Mouse (Mus musculus) central nervous system, embryonic 14 days (tissue): ENCODE data around the gene Zfp184. TPM values are rescaled to one million over a fixed set of nuclear protein-coding genes. Genes with fewer than 3 reads are reported as not detected.

ENCODE experiments used
- polyA plus RNA-seq: library from polyadenylated mRNA; depleted of rRNA; stranded (reverse); fragments of >200 nt; gene quantifications from 2 replicates; pipeline ENCODE4 v1.2.3, GENCODE M21; 2012; rRNA removed

The Zfp184 gene
- polyA plus RNA-seq: 13.1 and 15.7 TPM in 2 replicates

DNA sequence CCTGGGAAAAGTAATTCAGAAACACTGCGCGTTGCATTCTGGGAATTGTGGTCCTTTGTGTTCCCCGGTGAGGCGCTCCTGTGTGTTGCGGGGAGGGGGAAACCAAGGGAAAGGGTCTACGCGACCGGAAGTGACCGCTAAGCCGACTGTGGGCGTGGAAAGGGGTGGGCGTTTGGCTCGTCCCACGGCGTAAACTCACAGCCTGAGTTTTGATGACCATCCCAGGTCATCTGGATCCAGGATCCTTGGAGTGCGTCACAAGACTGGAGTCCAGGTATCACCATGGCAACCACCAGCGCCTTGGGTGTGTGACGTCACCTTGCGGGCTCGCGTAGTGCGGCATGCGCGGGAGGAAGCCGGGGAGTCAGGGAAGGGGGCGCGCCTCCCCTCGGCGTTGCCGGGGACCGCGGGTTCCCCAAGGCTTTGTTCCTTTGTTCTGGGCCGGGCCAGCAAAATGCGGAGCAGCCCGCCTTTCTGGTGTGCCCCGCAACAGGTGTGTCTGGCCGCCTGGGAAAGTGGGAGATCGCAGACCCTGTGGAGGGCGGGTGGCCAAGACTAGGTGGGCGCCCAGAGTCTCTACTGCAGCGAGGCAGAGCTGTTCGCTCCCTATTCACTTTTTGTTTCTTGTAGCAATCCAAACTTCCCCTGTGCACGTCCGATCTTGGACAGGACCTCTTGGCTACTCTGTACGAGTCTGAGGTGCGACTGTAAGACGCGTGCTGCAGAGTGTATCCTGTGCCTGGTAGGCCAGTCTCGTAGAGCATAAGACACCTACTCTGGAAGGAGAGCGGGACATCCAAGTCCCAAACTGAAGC is at the start of gene Zfp184:
TSS of gene Zfp184 (plus strand) at position 169 of the 815 bp plus-strand sequence.

GRCm38 (mm10) chr13:21980981-21981802 is 36.3 kb downstream of the Zfp184 start, which contains the start of gene Pom121l2:
Pom121l2 (plus strand) TSS chr13:21981194.

DNA sequence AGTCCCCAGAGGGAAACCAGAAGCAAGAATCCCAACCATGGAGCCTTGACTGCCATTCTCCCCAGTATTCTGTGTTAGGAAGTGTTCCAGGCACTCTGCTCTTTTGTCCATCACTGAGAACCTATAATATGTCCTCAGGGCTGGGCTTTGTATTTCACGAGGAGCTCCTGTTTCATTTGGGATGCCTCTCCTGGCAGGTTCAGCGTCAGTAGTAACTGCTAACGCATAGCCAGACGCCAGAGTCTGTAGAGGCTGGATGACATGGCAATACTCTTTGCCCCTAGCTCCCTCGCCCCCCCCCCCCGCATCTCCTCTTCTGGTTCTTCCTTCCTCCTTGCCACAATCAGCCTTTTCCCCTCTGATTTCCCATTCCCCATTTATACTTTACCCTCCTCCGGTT is 64.7 kb downstream of the Zfp184 start, which contains the start of gene Prss16:
TSS of gene Prss16 (minus strand) at position 101 of the 400 bp plus-strand sequence.

Other genes starting within 250 kb of the Zfp184 start
- not detected in 2 replicates for gene Olfr1359, start 247.0 kb upstream of the Zfp184 start, polyA plus RNA-seq
- gene Hist1h2bl, start 229.0 kb upstream of the Zfp184 start, polyA plus RNA-seq: 6.6 and 13.7 TPM in 2 replicates
- 11.5 and 14.4 TPM in 2 replicates for gene Hist1h2ai, start 228.7 kb upstream of the Zfp184 start, polyA plus RNA-seq
- gene Hist1h3h, start 227.4 kb upstream of the Zfp184 start, polyA plus RNA-seq: 23.9 and 36.2 TPM in 2 replicates
- 6.2 and 11.0 TPM in 2 replicates for gene Hist1h2bm, start 223.1 kb upstream of the Zfp184 start, polyA plus RNA-seq
- gene Hist1h4j, start 210.0 kb upstream of the Zfp184 start, polyA plus RNA-seq: 11.4 and 17.3 TPM in 2 replicates
- 23.8 and 36.9 TPM in 2 replicates for gene Hist1h4k, start 194.6 kb upstream of the Zfp184 start, polyA plus RNA-seq
- gene Hist1h2ak, start 191.3 kb upstream of the Zfp184 start, polyA plus RNA-seq: 18.5 and 25.0 TPM in 2 replicates
- 5.4 and 11.4 TPM in 2 replicates for gene Hist1h2bn, start 191.0 kb upstream of the Zfp184 start, polyA plus RNA-seq
- 3.8 and 6.4 TPM in 2 replicates for gene Hist1h1b, start 164.5 kb upstream of the Zfp184 start, polyA plus RNA-seq
- gene Hist1h3i, start 161.7 kb upstream of the Zfp184 start, polyA plus RNA-seq: 22.6 and 39.5 TPM in 2 replicates
- gene Hist1h2an, start 157.9 kb upstream of the Zfp184 start, polyA plus RNA-seq: 4.9 and 9.4 TPM in 2 replicates
- gene Hist1h2bp, start 157.6 kb upstream of the Zfp184 start, polyA plus RNA-seq: 1.1 and 1.5 TPM in 2 replicates
- gene Hist1h2bq, start 134.9 kb upstream of the Zfp184 start, polyA plus RNA-seq: 8.2 and 8.5 TPM in 2 replicates
- 0.21 TPM in 1 of 2 replicates, not detected in the other for gene Hist1h2ao, start 134.6 kb upstream of the Zfp184 start, polyA plus RNA-seq
- gene Hist1h4m, start 133.3 kb upstream of the Zfp184 start, polyA plus RNA-seq: 0.50 TPM in 1 of 2 replicates, not detected in the other
- 20.1 and 31.8 TPM in 2 replicates for gene Hist1h4n, start 112.9 kb upstream of the Zfp184 start, polyA plus RNA-seq
- gene Hist1h2ap, start 111.6 kb upstream of the Zfp184 start, polyA plus RNA-seq: 31.6 and 43.2 TPM in 2 replicates
- 3.8 and 12.2 TPM in 2 replicates for gene Hist1h2br, start 111.4 kb upstream of the Zfp184 start, polyA plus RNA-seq
- not detected in 2 replicates for gene Pom121l2, start 36.1 kb downstream of the Zfp184 start, polyA plus RNA-seq
- gene Prss16, start 64.6 kb downstream of the Zfp184 start, polyA plus RNA-seq: 0.09 and 0.18 TPM in 2 replicates
- gene Hist1h2ah, start 90.5 kb downstream of the Zfp184 start, polyA plus RNA-seq: 2.9 and 4.5 TPM in 2 replicates
- gene Hist1h2bk, start 90.8 kb downstream of the Zfp184 start, polyA plus RNA-seq: 11.7 and 20.3 TPM in 2 replicates
- 26.1 and 35.7 TPM in 2 replicates for gene Hist1h4i, start 96.3 kb downstream of the Zfp184 start, polyA plus RNA-seq
- gene Hist1h2ag, start 97.8 kb downstream of the Zfp184 start, polyA plus RNA-seq: 32.8 and 39.2 TPM in 2 replicates
- 11.0 and 15.5 TPM in 2 replicates for gene Hist1h2bj, start 98.1 kb downstream of the Zfp184 start, polyA plus RNA-seq
- gene Vmn1r188, start 139.3 kb downstream of the Zfp184 start, polyA plus RNA-seq: under 0.01 TPM in 1 of 2 replicates, not detected in the other
- gene Vmn1r189, start 160.7 kb downstream of the Zfp184 start, polyA plus RNA-seq: not detected in 2 replicates
- not detected in 2 replicates for gene Vmn1r191, start 238.9 kb downstream of the Zfp184 start, polyA plus RNA-seq
- not detected in 2 replicates for gene Vmn1r192, start 246.0 kb downstream of the Zfp184 start, polyA plus RNA-seq